Mouse (Mus musculus) G1E (cell line): ENCODE measurements around the gene C8g.

Source experiments
- CTCF ChIP-seq: IDR thresholded peaks from 2 replicates; pipeline ENCODE4 v1.5.1; 2012; ENCODE audit warnings: low read depth, low read length, inconsistent platforms, mixed read lengths
- GATA1 ChIP-seq: IDR thresholded peaks from 2 replicates; pipeline ENCODE4 v1.6.1; 2012; ENCODE audit warnings: borderline replicate concordance, low read length, inconsistent platforms, mixed read lengths

- TF ChIP-seq CTCF (no peak), GATA1 (no peak)
Observed at GRCm38 (mm10) chr2:25533707-25534106, 32.2 kb upstream of the C8g start.
